Mouse (Mus musculus) spleen, adult 2 months (tissue): ENCODE results near the gene Lrp1.

Experiments used
- CTCF ChIP-seq: fragments of 200-500 bp; IDR thresholded peaks from 2 replicates; pipeline ENCODE4 v1.5.1; 2011; ENCODE audit warnings: mild to moderate bottlenecking, inconsistent platforms; ENCODE audit not compliant: insufficient read depth, insufficient read length, insufficient replicate concordance; ENCODE audit errors: extremely low read depth
- POLR2A ChIP-seq: fragments of 200-500 bp; IDR thresholded peaks from 2 replicates; pipeline ENCODE4 v1.6.1; 2011; ENCODE audit warnings: low read depth, low read length, inconsistent platforms

DNA sequence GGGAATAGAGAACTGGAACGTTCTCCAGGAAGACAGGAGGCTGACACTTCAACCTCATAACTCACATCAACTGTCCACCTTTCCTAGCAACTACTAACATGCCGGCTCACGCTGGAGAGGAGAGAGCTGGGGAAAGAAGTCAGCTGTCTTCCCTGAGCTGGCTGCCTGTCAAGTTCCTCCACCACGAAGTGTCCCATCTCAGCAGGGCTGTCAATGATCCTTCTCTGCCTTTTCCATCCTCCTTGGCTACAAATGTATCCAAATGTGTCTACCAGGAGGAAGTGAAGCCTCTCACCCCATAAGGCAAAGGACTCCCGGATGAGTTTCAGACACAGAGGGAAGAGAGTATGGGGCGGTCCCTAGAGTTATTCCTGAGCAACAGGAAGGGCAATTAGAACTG, 2.8 kb downstream of the Lrp1 start:
- TF ChIP-seq CTCF (no peak), POLR2A (no peak)
